Mouse (Mus musculus): Measurements from ENCODE around the gene Pskh1. TPM values are rescaled to one million over a fixed set of nuclear protein-coding genes. Genes with fewer than 3 reads are reported as not detected.

The Pskh1 gene
- polyA plus RNA-seq, 1 experiment from 2014 or later = 26.0 TPM

DNA sequence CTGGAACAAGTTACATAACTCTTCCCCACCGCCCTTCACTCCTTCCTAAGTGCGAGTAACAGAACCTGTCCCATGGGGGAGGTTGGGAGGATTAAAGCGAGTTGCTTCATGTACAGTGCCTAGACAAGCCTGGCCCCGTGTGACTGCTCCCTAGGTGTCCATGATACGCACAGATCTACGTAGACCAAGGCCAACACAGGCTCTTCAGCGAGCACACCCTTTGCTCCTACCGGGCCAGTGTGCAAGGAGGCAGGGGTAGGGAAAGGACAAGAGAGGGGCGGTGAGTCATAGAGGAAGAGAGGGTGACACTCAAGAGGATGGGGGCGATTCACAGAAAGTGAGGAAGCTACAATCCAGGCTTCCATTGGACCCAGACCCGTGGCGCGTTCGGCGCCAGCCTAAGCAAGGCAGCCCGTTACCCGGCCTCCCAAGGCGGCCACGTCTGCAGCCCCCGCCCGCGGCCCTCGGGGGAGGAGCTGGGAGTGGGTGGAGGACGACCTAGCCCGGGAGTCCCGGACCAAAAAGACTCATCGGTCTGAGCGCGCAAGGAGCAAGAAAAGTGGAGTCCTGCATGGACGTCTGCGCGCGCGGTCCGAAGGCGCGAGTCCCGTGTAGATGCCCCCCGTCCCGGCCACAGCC lies 65.1 kb downstream of the Pskh1 start:
- Histone ChIP-seq H3K4me2 (replicated peaks) (peak overlapping the region; percentile 86), H3K36me3 (no peaks in the 10 kb centered on the region), H3K4me3 (replicated peaks) (peak overlapping the region; percentile 78), H3K9ac (peak overlapping the region; percentile 86), H3K9me3 (no peaks in the 10 kb centered on the region), H3K27ac (peak overlapping the region; percentile 95), H3K27me3 (replicated peaks) (no peaks in the 10 kb centered on the region), H3K4me1 (replicated peaks) (peaks cover 31% of the 10 kb centered on the region)
- ATAC-seq = peak; percentile 81
- WGBS = 2% methylated on average over 40 of the region's 40 CpGs

DNA sequence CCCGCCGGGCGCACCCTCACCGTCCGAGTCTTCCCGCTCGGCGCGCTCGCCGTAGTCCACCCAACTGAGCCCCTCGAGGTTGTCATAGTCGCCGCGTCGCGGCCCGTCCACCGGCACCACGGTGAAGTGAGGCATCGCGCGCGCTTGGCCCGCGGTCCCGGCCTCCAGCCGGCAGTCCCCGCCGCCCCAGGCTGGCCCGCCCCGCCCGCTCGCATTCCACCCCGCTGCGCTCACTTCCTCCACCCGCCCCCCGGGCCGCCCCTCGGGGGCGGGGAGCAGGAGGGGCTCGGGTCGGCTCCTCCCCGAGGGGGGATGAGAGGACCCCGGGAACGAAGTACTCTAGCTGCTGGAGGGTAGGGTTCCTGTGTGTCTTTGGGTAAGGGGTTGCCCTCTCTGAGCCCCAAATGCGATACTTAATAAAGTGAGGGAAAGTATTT lies 65.7 kb downstream of the Pskh1 start, which contains the start of gene Slc12a4:
Gene Slc12a4, minus strand, starts transcription at position 193 of the 437 bp plus-strand sequence.
- peaks cover 30% of the 10 kb centered on the region for H3K4me1 ChIP-seq (replicated peaks)
- peak within 1 kb of the TSS; percentile 78 for H3K4me3 ChIP-seq (replicated peaks)
- H3K27me3 ChIP-seq (replicated peaks) = no peaks in the 10 kb centered on the region
- peak within 1 kb of the TSS; percentile 95 for H3K27ac ChIP-seq
- H3K4me2 ChIP-seq (replicated peaks) = peak within 1 kb of the TSS; percentile 86
- under 1% methylated on average over 43 of the region's 47 CpGs for WGBS
- H3K9me3 ChIP-seq = no peaks in the 10 kb centered on the region
- no peaks in the 10 kb centered on the region for H3K36me3 ChIP-seq
- peak; percentile 94 for ATAC-seq
- peak within 1 kb of the TSS; percentile 86 for H3K9ac ChIP-seq

GRCm38 (mm10) chr8:105966692-105967311 lies 66.6 kb downstream of the Pskh1 start:
- Histone ChIP-seq H3K9ac (no peak overlapping the region), H3K36me3 (no peaks in the 10 kb centered on the region), H3K4me1 (replicated peaks) (peaks cover 30% of the 10 kb centered on the region), H3K4me3 (replicated peaks) (peak overlapping the region; percentile 78; the same call in 1 of the 2 replicates), H3K4me2 (replicated peaks) (peak overlapping the region; percentile 86), H3K27me3 (replicated peaks) (no peaks in the 10 kb centered on the region), H3K9me3 (no peaks in the 10 kb centered on the region), H3K27ac (peak overlapping the region; percentile 95)
- WGBS = 7% methylated on average over 19 of the region's 19 CpGs
- ATAC-seq = peak; percentile 48

GRCm38 (mm10) chr8:105969367-105969766 lies 69.1 kb downstream of the Pskh1 start:
- Histone ChIP-seq H3K36me3 (no peaks in the 10 kb centered on the region), H3K4me1 (replicated peaks) (peaks cover 18% of the 10 kb centered on the region), H3K4me3 (replicated peaks) (no peak overlapping the region), H3K4me2 (replicated peaks) (no peak overlapping the region), H3K27ac (no peak overlapping the region), H3K9me3 (no peaks in the 10 kb centered on the region), H3K9ac (no peak overlapping the region), H3K27me3 (replicated peaks) (no peaks in the 10 kb centered on the region)
- WGBS = 69% methylated on average over 1 of the region's 1 CpGs
- ATAC-seq = no peak

DNA sequence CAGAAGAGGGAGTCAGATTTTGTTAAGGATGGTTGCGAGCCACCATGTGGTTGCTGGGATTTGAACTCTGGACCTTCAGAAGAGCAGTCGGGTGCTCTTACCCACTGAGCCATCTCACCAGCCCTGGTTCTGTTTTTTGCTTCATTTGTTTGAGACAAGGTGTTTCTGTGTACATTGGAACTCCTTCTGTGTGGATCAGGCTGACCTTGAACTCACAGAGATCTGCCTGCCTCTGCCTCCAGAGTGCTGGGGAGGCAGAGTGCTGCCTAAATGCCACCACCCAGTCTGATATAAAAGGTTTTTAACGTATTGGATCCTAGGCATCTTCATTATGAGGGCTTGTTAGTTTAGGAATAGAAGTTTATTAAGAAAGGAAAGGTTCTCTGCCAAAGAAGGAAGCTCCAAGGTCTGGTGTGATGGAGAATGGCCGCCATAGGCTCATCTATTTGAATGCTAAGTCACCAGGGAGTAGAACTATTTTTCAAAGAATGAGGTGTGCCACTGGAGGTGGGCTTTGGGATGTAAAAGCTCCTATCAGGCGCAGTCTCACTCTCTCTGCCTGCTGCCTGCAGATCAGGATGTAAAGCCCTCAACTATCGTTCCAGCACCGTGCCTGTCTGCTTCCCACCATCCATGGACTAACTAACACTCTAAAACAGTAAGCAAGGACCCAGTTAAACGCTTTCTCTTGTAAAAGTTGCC lies 70.9 kb downstream of the Pskh1 start:
- no peak overlapping the region for H3K4me2 ChIP-seq (replicated peaks)
- H3K4me1 ChIP-seq (replicated peaks) = peaks cover 9% of the 10 kb centered on the region
- H3K9ac ChIP-seq = no peak overlapping the region
- H3K9me3 ChIP-seq = no peaks in the 10 kb centered on the region
- H3K36me3 ChIP-seq = no peaks in the 10 kb centered on the region
- H3K27ac ChIP-seq = no peak overlapping the region
- H3K27me3 ChIP-seq (replicated peaks) = no peaks in the 10 kb centered on the region
- H3K4me3 ChIP-seq (replicated peaks) = no peak overlapping the region
- no peak for ATAC-seq
- WGBS = 74% methylated on average over 8 of the region's 8 CpGs

- Histone ChIP-seq H3K27me3 (replicated peaks) (no peaks in the 10 kb centered on the region), H3K27ac (no peak overlapping the region), H3K36me3 (no peaks in the 10 kb centered on the region), H3K9me3 (no peaks in the 10 kb centered on the region), H3K4me3 (replicated peaks) (no peak overlapping the region), H3K4me1 (replicated peaks) (no peaks in the 10 kb centered on the region), H3K4me2 (replicated peaks) (no peak overlapping the region), H3K9ac (no peak overlapping the region)
- ATAC-seq = no peak
- WGBS = 71% methylated on average over 7 of the region's 7 CpGs
Observed at GRCm38 (mm10) chr8:105975363-105975762, 75.1 kb downstream of the Pskh1 start.

DNA sequence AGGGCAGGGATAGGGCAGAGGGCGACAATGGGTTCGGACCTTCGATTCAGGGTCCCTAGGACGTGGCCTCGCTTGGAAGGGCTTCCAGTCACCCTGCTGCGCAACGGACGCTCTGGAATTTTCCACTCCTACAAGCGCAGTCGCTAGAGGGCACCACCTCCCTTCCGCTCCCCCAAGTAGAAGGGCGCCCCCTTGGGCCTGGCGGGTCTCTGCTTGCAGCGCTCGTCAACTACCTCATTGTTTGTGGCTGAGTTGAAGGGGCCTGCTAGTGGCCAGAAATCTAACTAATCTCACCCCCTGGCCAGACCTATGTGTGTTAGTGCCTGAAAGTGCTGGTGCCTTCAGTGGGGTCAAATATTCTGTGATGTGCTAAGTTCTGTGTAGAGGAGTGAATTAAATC lies 79.1 kb downstream of the Pskh1 start, which contains the start of gene Dpep3:
Gene Dpep3, minus strand, starts transcription at position 105 of the 400 bp plus-strand sequence.
- H3K27ac ChIP-seq = no peak within 1 kb of the TSS
- no peak within 1 kb of the TSS for H3K9ac ChIP-seq
- no peaks in the 10 kb centered on the region for H3K9me3 ChIP-seq
- ATAC-seq = no peak
- no peak within 1 kb of the TSS for H3K4me3 ChIP-seq (replicated peaks)
- H3K27me3 ChIP-seq (replicated peaks) = no peaks in the 10 kb centered on the region
- H3K4me2 ChIP-seq (replicated peaks) = no peak within 1 kb of the TSS
- H3K36me3 ChIP-seq = no peaks in the 10 kb centered on the region
- no peaks in the 10 kb centered on the region for H3K4me1 ChIP-seq (replicated peaks)
- WGBS = 93% methylated on average over 15 of the region's 15 CpGs

DNA sequence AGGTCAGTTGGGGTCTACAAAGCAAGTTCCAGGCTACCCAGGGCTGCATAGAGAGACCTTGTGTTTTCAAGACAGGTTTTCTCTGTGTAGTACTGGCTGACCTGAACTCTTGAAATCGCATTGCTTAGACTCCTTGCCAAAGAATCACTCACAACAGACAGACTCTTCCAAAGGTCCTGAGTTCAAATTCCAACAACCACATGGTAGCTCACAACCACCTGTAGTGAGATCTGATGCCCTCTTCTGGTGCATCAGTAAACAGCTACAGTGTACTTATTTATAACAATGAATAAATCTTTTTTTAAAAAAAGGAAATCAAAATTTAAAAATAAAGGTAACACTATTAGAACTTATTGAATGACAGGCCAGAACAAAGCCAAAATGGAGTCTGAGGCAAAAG lies 80.9 kb downstream of the Pskh1 start:
- Histone ChIP-seq H3K9me3 (no peaks in the 10 kb centered on the region), H3K27me3 (replicated peaks) (no peaks in the 10 kb centered on the region), H3K27ac (no peak overlapping the region), H3K4me3 (replicated peaks) (no peak overlapping the region), H3K9ac (no peak overlapping the region), H3K4me2 (replicated peaks) (no peak overlapping the region), H3K36me3 (no peaks in the 10 kb centered on the region), H3K4me1 (replicated peaks) (no peaks in the 10 kb centered on the region)
- 95% methylated on average over 1 of the region's 1 CpGs for WGBS
- no peak for ATAC-seq

Other genes with a start within 250 kb of the Pskh1 start
- gene Carmil2, start 214.2 kb upstream of the Pskh1 start, polyA plus RNA-seq (2015; fragmentation: Nextera tagmentation; extraction: Ambion mirVana) = 1.0 and 1.1 TPM in 2 replicates
- gene Acd, start 199.3 kb upstream of the Pskh1 start, polyA plus RNA-seq (2015; fragmentation: Nextera tagmentation; extraction: Ambion mirVana) = 46.1 and 51.1 TPM in 2 replicates
- gene Pard6a, start 199.3 kb upstream of the Pskh1 start, polyA plus RNA-seq (2015; fragmentation: Nextera tagmentation; extraction: Ambion mirVana) = 12.7 and 13.4 TPM in 2 replicates
- 0.13 TPM in 1 of 2 replicates, not detected in the other for gene 4933405L10Rik, start 192.8 kb upstream of the Pskh1 start, polyA plus RNA-seq (2015; fragmentation: Nextera tagmentation; extraction: Ambion mirVana)
- gene Enkd1, start 192.2 kb upstream of the Pskh1 start, polyA plus RNA-seq (2015; fragmentation: Nextera tagmentation; extraction: Ambion mirVana) = 15.8 and 17.3 TPM in 2 replicates
- 10.5 and 10.6 TPM in 2 replicates for gene Gfod2, start 141.8 kb upstream of the Pskh1 start, polyA plus RNA-seq (2015; fragmentation: Nextera tagmentation; extraction: Ambion mirVana)
- 8.5 and 8.9 TPM in 2 replicates for gene Ranbp10, start 73.1 kb upstream of the Pskh1 start, polyA plus RNA-seq (2015; fragmentation: Nextera tagmentation; extraction: Ambion mirVana)
- gene Tsnaxip1, start 72.7 kb upstream of the Pskh1 start, polyA plus RNA-seq (2015; fragmentation: Nextera tagmentation; extraction: Ambion mirVana) = not detected in 2 replicates
- gene Cenpt, start 47.2 kb upstream of the Pskh1 start, polyA plus RNA-seq (2015; fragmentation: Nextera tagmentation; extraction: Ambion mirVana) = 33.6 and 34.9 TPM in 2 replicates
- gene Thap11, start 45.3 kb upstream of the Pskh1 start, polyA plus RNA-seq (2015; fragmentation: Nextera tagmentation; extraction: Ambion mirVana) = 54.9 and 60.0 TPM in 2 replicates
- gene Nutf2, start 39.9 kb upstream of the Pskh1 start, polyA plus RNA-seq (2015; fragmentation: Nextera tagmentation; extraction: Ambion mirVana) = 192 and 253 TPM in 2 replicates
- 35.9 and 38.4 TPM in 2 replicates for gene Edc4, start 19.6 kb upstream of the Pskh1 start, polyA plus RNA-seq (2015; fragmentation: Nextera tagmentation; extraction: Ambion mirVana)
- gene Nrn1l, start 6.9 kb upstream of the Pskh1 start, polyA plus RNA-seq (2015; fragmentation: Nextera tagmentation; extraction: Ambion mirVana) = 0.34 and 0.96 TPM in 2 replicates
- 0.82 and 3.2 TPM in 2 replicates for gene Ctrl, start 33.4 kb downstream of the Pskh1 start, polyA plus RNA-seq (2015; fragmentation: Nextera tagmentation; extraction: Ambion mirVana)
- gene Psmb10, start 38.0 kb downstream of the Pskh1 start, polyA plus RNA-seq (2015; fragmentation: Nextera tagmentation; extraction: Ambion mirVana) = 76.6 and 99.7 TPM in 2 replicates
- gene Lcat, start 42.9 kb downstream of the Pskh1 start, polyA plus RNA-seq (2015; fragmentation: Nextera tagmentation; extraction: Ambion mirVana) = 2.1 and 2.3 TPM in 2 replicates
- gene Slc12a4, start 65.7 kb downstream of the Pskh1 start, polyA plus RNA-seq (2015; fragmentation: Nextera tagmentation; extraction: Ambion mirVana) = 23.9 and 24.0 TPM in 2 replicates
- not detected in 2 replicates for gene Dpep3, start 79.0 kb downstream of the Pskh1 start, polyA plus RNA-seq (2015; fragmentation: Nextera tagmentation; extraction: Ambion mirVana)
- gene Dus2, start 90.9 kb downstream of the Pskh1 start, polyA plus RNA-seq (2015; fragmentation: Nextera tagmentation; extraction: Ambion mirVana) = 16.2 and 17.5 TPM in 2 replicates
- gene Dpep2nb, start 105.5 kb downstream of the Pskh1 start, polyA plus RNA-seq (2015; fragmentation: Nextera tagmentation; extraction: Ambion mirVana) = not detected in 2 replicates
- gene Ddx28, start 111.4 kb downstream of the Pskh1 start, polyA plus RNA-seq (2015; fragmentation: Nextera tagmentation; extraction: Ambion mirVana) = 14.2 and 15.5 TPM in 2 replicates
- gene Nfatc3, start 158.4 kb downstream of the Pskh1 start, polyA plus RNA-seq (2015; fragmentation: Nextera tagmentation; extraction: Ambion mirVana) = 6.0 and 6.2 TPM in 2 replicates
- gene Esrp2, start 236.5 kb downstream of the Pskh1 start, polyA plus RNA-seq (2015; fragmentation: Nextera tagmentation; extraction: Ambion mirVana) = 30.2 and 32.7 TPM in 2 replicates
- gene Pla2g15, start 250.0 kb downstream of the Pskh1 start, polyA plus RNA-seq (2015; fragmentation: Nextera tagmentation; extraction: Ambion mirVana) = 10.2 and 10.7 TPM in 2 replicates